Mouse (Mus musculus) liver, adult 2 months (tissue): Measurements from ENCODE around the gene Gpr158.

ENCODE experiments used
- CTCF ChIP-seq: fragments of 200-500 bp; IDR thresholded peaks from 2 replicates; pipeline ENCODE4 v1.5.1; 2011; ENCODE audit warnings: low read depth, low read length, control low read depth
- POLR2A ChIP-seq: fragments of 200-500 bp; IDR thresholded peaks from 2 replicates; pipeline ENCODE4 v1.6.1; 2011; ENCODE audit warnings: low read length, control low read depth; ENCODE audit not compliant: insufficient read depth; ENCODE audit errors: extremely low read depth

- TF ChIP-seq CTCF (no peak), POLR2A (no peak)
These were observed 32.3 kb downstream of the Gpr158 start for GRCm38 (mm10) chr2:21399657-21400056.
